Mouse (Mus musculus): ENCODE results near the gene Tsfm. TPM values are rescaled to one million over a fixed set of nuclear protein-coding genes. Genes with fewer than 3 reads are reported as not detected.
A peak's percentile ranks its signal among the peaks of the same experiment; 100 is the strongest.

Tsfm gene
- polyA plus RNA-seq, 1 experiment from 2014 or later, result 74.7 TPM

- peaks cover 24% of the 10 kb centered on the region for H3K36me3 ChIP-seq (ENCODE audit: poor library complexity, severe bottlenecking)
- H3K27ac ChIP-seq, result peak overlapping the region; percentile 14; the same call in 1 of the 2 replicates
- H3K4me2 ChIP-seq, result no peak overlapping the region
- peaks cover 65% of the 10 kb centered on the region for H3K4me1 ChIP-seq
- no peak overlapping the region for H3K4me3 ChIP-seq
- H3K9me3 ChIP-seq (replicated peaks), result no peaks in the 10 kb centered on the region
- no peak overlapping the region for H3K9ac ChIP-seq
- whole genome bisulfite sequencing, result 71% methylated on average over 5 of the region's 5 CpGs
- no peak for ATAC-seq
- no peaks in the 10 kb centered on the region for H3K27me3 ChIP-seq
Observed at GRCm38 (mm10) chr10:126988513-126989165, 42.0 kb downstream of the Tsfm start.

DNA sequence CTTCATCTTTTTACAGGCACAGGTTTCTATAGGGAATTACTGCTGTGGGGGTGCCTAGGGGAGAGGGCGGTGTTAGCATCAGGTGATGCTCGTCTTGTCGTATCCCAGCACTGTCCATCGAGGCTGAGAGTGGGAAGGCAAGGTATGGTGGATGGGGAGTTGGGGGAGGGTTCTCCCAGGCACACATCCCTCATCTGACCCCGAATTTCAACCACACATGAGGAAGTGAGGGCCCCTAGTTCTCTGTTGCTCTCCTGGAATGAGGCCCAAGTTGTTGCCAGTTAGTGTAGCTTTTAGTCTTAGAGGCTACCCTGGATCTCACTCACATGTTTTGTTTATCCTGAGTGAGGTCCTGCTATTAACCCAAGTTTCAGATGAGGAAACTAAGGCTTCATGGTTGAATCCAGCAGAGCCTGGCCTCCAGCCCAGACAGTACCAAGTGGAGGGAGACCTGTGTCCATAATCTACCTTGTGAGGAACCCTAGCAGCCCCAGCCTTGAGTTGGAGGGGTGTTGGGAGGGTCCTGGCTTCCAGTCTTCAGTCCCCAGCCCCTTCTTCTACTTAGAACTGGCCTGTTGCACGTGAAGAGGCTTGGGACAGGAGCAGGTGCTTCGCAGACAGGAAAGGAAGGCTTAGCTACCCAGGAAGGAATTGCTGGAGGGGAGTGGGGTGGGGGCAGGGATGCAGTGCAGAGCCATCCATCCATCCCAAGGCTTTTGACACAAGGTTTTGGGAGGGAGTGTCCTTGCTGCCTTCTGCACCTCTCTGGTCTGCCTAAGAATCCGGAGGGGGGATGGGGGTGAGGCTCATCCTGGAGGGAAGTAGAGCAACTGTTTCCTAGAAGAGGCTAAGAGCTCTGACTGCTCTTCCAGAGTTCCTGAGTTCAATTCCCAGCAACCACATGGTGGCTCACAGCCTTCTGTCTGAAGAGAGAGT is 43.2 kb downstream of the Tsfm start:
- H3K36me3 ChIP-seq (ENCODE audit: poor library complexity, severe bottlenecking), result peaks cover 12% of the 10 kb centered on the region
- H3K9me3 ChIP-seq (replicated peaks), result no peaks in the 10 kb centered on the region
- H3K27me3 ChIP-seq, result no peaks in the 10 kb centered on the region
- H3K4me1 ChIP-seq, result peaks cover 77% of the 10 kb centered on the region
- H3K4me3 ChIP-seq, result no peak overlapping the region
- H3K9ac ChIP-seq, result 0 out of 2 replicates have a peak overlapping the region, but pooled peaks have one; percentile 56
- WGBS, result 59% methylated on average over 8 of the region's 8 CpGs
- H3K27ac ChIP-seq, result peak overlapping the region; percentile 79; the same call in 1 of the 2 replicates
- no peak for ATAC-seq
- no peak overlapping the region for H3K4me2 ChIP-seq

- H3K4me1 ChIP-seq, result peaks cover 86% of the 10 kb centered on the region
- peak overlapping the region; percentile 79 for H3K27ac ChIP-seq
- H3K36me3 ChIP-seq (ENCODE audit: poor library complexity, severe bottlenecking), result peaks cover 5% of the 10 kb centered on the region; the same call in 1 of the 2 replicates
- no peaks in the 10 kb centered on the region for H3K27me3 ChIP-seq
- 42% methylated on average over 4 of the region's 4 CpGs for WGBS
- H3K4me3 ChIP-seq, result no peak overlapping the region
- peak overlapping the region; percentile 56 for H3K9ac ChIP-seq
- peak overlapping the region; percentile 10; the same call in 1 of the 2 replicates for H3K4me2 ChIP-seq
- peak; percentile 50; the same call in 1 of the 2 replicates for ATAC-seq
- no peaks in the 10 kb centered on the region for H3K9me3 ChIP-seq (replicated peaks)
Observed at GRCm38 (mm10) chr10:126986541-126986961, 44.1 kb downstream of the Tsfm start.

DNA sequence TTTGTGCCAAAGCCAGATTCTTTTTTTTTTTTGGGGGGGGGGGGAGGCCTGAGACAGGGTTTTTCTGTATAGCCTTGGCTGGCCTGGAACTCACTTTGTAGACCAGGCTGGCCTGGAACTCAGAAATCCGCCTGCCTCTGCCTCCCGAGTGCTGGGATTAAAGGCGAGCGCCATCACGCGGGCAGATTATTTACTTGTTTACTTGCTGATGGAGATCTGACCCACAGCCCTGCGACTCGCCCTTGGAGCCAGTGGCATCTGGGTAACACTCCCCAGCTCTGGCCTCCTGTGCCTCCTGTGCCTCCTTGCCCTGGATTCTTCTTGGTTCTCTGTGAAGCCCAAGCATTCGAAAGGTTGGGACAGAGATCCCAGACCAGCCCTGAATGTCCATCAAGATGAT is 45.1 kb downstream of the Tsfm start:
- ATAC-seq, result no peak
- no peak overlapping the region for H3K4me3 ChIP-seq
- H3K4me1 ChIP-seq, result peaks cover 90% of the 10 kb centered on the region
- peak overlapping the region; percentile 79; the same call in 1 of the 2 replicates for H3K27ac ChIP-seq
- no peak overlapping the region for H3K4me2 ChIP-seq
- H3K9me3 ChIP-seq (replicated peaks), result no peaks in the 10 kb centered on the region
- WGBS, result 92% methylated on average over 9 of the region's 9 CpGs
- no peak overlapping the region for H3K9ac ChIP-seq
- H3K36me3 ChIP-seq (ENCODE audit: poor library complexity, severe bottlenecking), result no peaks in the 10 kb centered on the region
- no peaks in the 10 kb centered on the region for H3K27me3 ChIP-seq

DNA sequence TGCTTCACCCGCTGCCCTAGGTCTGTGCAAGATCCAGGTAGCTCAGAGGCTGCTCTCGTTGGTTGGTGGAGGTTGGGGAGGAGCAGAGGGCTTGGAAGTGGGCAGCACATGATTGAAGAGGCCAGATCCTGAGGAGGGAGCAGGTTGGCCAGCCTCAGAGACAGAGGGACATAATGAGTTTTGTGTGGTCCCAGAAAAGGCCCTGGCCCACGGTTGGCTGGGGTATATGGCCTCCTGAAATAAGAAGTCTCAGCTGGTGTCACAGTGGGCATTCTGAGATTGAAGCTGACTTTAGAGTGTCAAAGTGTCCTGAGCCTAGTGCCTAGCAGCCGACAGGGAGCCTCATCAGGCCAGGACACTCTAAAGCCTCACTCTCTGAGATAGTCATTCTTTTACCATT is 45.5 kb downstream of the Tsfm start:
- peak overlapping the region; percentile 73 for H3K27ac ChIP-seq
- no peak for ATAC-seq
- 79% methylated on average over 4 of the region's 4 CpGs for WGBS
- peaks cover 90% of the 10 kb centered on the region for H3K4me1 ChIP-seq
- H3K4me2 ChIP-seq, result peak overlapping the region; percentile 33; the same call in 1 of the 2 replicates
- H3K4me3 ChIP-seq, result no peak overlapping the region
- peak overlapping the region; percentile 37; the same call in 1 of the 2 replicates for H3K9ac ChIP-seq
- H3K36me3 ChIP-seq (ENCODE audit: poor library complexity, severe bottlenecking), result no peaks in the 10 kb centered on the region
- H3K9me3 ChIP-seq (replicated peaks), result no peaks in the 10 kb centered on the region
- no peaks in the 10 kb centered on the region for H3K27me3 ChIP-seq

GRCm38 (mm10) chr10:126984189-126985004 is 46.2 kb downstream of the Tsfm start:
- Histone ChIP-seq H3K9me3 (replicated peaks) (no peaks in the 10 kb centered on the region), H3K4me1 (peaks cover 88% of the 10 kb centered on the region), H3K27ac (peak overlapping the region; percentile 73), H3K9ac (peak overlapping the region; percentile 97), H3K36me3 (ENCODE audit: poor library complexity, severe bottlenecking) (no peaks in the 10 kb centered on the region), H3K4me3 (peak overlapping the region; percentile 10; the same call in 1 of the 2 replicates), H3K4me2 (peak overlapping the region; percentile 33), H3K27me3 (no peaks in the 10 kb centered on the region)
- no peak for ATAC-seq
- WGBS, result 25% methylated on average over 5 of the region's 5 CpGs

GRCm38 (mm10) chr10:126983193-126983725 is 47.4 kb downstream of the Tsfm start:
- H3K36me3 ChIP-seq (ENCODE audit: poor library complexity, severe bottlenecking), result no peaks in the 10 kb centered on the region
- peak overlapping the region; percentile 97; the same call in 1 of the 2 replicates for H3K9ac ChIP-seq
- WGBS, result 65% methylated on average over 14 of the region's 14 CpGs
- H3K4me2 ChIP-seq, result peak overlapping the region; percentile 33
- no peaks in the 10 kb centered on the region for H3K9me3 ChIP-seq (replicated peaks)
- H3K4me1 ChIP-seq, result peaks cover 81% of the 10 kb centered on the region
- H3K4me3 ChIP-seq, result no peak overlapping the region
- H3K27ac ChIP-seq, result peak overlapping the region; percentile 73
- ATAC-seq, result no peak
- H3K27me3 ChIP-seq, result no peaks in the 10 kb centered on the region

- no peaks in the 10 kb centered on the region for H3K9me3 ChIP-seq (replicated peaks)
- peak overlapping the region; percentile 97 for H3K9ac ChIP-seq
- ATAC-seq, result no peak
- H3K27ac ChIP-seq, result no peak overlapping the region; the same call in 1 of the 2 replicates
- H3K4me1 ChIP-seq, result peaks cover 73% of the 10 kb centered on the region
- H3K36me3 ChIP-seq (ENCODE audit: poor library complexity, severe bottlenecking), result no peaks in the 10 kb centered on the region
- no peaks in the 10 kb centered on the region for H3K27me3 ChIP-seq
- H3K4me2 ChIP-seq, result peak overlapping the region; percentile 94
- 62% methylated on average over 3 of the region's 3 CpGs for WGBS
- H3K4me3 ChIP-seq, result peak overlapping the region; percentile 95
Observed at GRCm38 (mm10) chr10:126981746-126982145, 48.9 kb downstream of the Tsfm start.

GRCm38 (mm10) chr10:126980933-126981530 is 49.6 kb downstream of the Tsfm start:
- Histone ChIP-seq H3K27ac (peak overlapping the region; percentile 100), H3K4me3 (peak overlapping the region; percentile 95), H3K27me3 (no peaks in the 10 kb centered on the region), H3K9me3 (replicated peaks) (no peaks in the 10 kb centered on the region), H3K9ac (peak overlapping the region; percentile 97), H3K4me1 (peaks cover 66% of the 10 kb centered on the region), H3K36me3 (ENCODE audit: poor library complexity, severe bottlenecking) (no peaks in the 10 kb centered on the region), H3K4me2 (peak overlapping the region; percentile 94)
- ATAC-seq, result no peak
- 4% methylated on average over 11 of the region's 11 CpGs for WGBS

DNA sequence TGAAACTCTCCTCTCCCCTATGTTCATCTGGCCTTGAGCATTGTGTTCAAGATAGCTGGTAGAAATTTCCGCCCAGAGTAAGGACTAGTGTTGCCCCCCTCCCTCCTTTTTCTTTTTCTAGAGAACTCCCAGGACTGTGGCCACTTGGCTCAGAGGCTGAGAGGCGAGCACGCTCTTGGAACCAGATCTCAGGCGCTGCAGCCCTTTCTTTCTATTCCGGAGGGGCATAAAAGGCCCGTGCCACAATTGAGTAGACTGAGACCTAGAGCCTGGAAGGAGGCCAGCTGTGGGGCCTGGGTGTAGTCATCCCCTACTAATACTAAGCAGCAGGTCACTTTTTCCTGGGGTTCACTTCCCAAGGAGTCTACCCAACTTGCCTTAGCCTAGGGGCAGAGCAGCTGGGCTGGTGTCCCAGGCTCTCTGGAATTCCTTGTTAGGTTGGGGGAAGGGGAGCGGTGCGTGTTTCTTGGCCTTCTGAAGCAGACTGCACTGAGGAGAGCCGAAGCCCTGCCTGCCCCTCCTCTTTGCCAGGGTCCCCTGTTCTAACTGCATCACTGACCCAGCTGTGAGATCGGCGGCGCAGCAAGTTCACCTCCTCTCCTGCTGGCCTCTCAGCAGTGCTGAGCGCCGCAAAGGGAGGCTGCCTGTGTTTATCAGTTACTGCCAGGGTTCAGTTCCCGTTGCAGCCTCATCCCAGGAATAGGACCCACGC is 50.3 kb downstream of the Tsfm start:
- Histone ChIP-seq H3K9me3 (replicated peaks) (no peaks in the 10 kb centered on the region), H3K27me3 (no peaks in the 10 kb centered on the region), H3K9ac (peak overlapping the region; percentile 97), H3K4me1 (peaks cover 60% of the 10 kb centered on the region), H3K27ac (peak overlapping the region; percentile 100), H3K4me3 (peak overlapping the region; percentile 95), H3K4me2 (peak overlapping the region; percentile 94), H3K36me3 (ENCODE audit: poor library complexity, severe bottlenecking) (no peaks in the 10 kb centered on the region)
- peak; percentile 42 for ATAC-seq
- WGBS, result 1% methylated on average over 16 of the region's 16 CpGs
